ENCODE assay signal across 16 mouse cellular contexts in genomic region chr4:117630053-117630670, GRCm38 (mm10). TPM values are rescaled to one million over a fixed set of nuclear protein-coding genes. Genes with fewer than 3 reads are reported as not detected.
A peak's percentile ranks its signal among the peaks of the same experiment; 100 is the strongest.
DNase-seq lines count a peak whose midpoint lies in the region; ATAC-seq and TF ChIP-seq lines count a peak whose summit lies in the region.
"Had no signal": no experiment of that assay in that cellular context is flagged by ENCODE, and none has a peak within 500 bp of the region (broad histone marks: within the 10 kb centered on the region; RNA-seq: fewer than 3 reads in every experiment).

No protein-coding gene starts in this region.

- no peak for DNase-seq in heart, postnatal 4 days
- DNase-seq in neural tube, embryonic 11.5 days (ENCODE audit: low spot score): no peak
- no peak for DNase-seq in neural tube, embryonic 10.5 days (ENCODE audit: extremely low spot score, low spot score)
- DNase-seq in limb, embryonic 14.5 days (ENCODE audit: low spot score): no peak
- DNase-seq in adipocyte (ENCODE audit: low spot score): no peak
- DNase-seq in kidney, postnatal 14 days: no peak
- DNase-seq: adrenal gland, postnatal 10 days; B cell, adult 2 months; cerebellum, postnatal 14 days; gastrocnemius, postnatal 14 days; thymus, postnatal 4 days had no signal

- 0 out of 2 replicates have a peak, but pooled peaks cover 2% of the 10 kb centered on the region for H3K9me3 ChIP-seq in heart, embryonic 14.5 days (ENCODE audit: control insufficient read depth, low read length)
- H3K9me3 ChIP-seq in neural tube, embryonic 11.5 days (ENCODE audit: control insufficient read depth, low read length): no peaks in the 10 kb centered on the region
- no peaks in the 10 kb centered on the region for H3K9me3 ChIP-seq in limb, embryonic 14.5 days (ENCODE audit: control insufficient read depth, low read length)
- H3K9me3 ChIP-seq: embryonic facial prominence, embryonic 13.5 days; heart, embryonic 10.5 days had no signal

- peak; percentile 31; the same call in 1 of the 2 replicates for ATAC-seq in heart, embryonic 14.5 days (ENCODE audit: insufficient number of reproducible peaks, insufficient read depth, low FRiP score, low read depth)
- ATAC-seq in neural tube, embryonic 11.5 days (ENCODE audit: insufficient read depth, low FRiP score, low TSS enrichment): no peak
- ATAC-seq in limb, embryonic 14.5 days (ENCODE audit: low FRiP score, low read depth): peak; percentile 37; the same call in 1 of the 2 replicates
- ATAC-seq: lung, postnatal 0 days had no signal

- peaks cover 3 to 15% of the 10 kb centered on the region in 2 experiments for H3K4me1 ChIP-seq in heart, embryonic 14.5 days (ENCODE audit: control insufficient read depth in 2 of 2, insufficient read depth in 2 of 2, low read length in 2 of 2)
- peaks cover 6% of the 10 kb centered on the region; the same call in 1 of the 2 replicates for H3K4me1 ChIP-seq in neural tube, embryonic 11.5 days (ENCODE audit: control insufficient read depth, insufficient read depth, low read length)
- H3K4me1 ChIP-seq in limb, embryonic 14.5 days (ENCODE audit: control insufficient read depth, insufficient read depth, low read length): peaks cover 14% of the 10 kb centered on the region
- H3K4me1 ChIP-seq: embryonic facial prominence, embryonic 13.5 days had no signal

- WGBS in heart, embryonic 14.5 days: 66% methylated on average over 6 of the region's 6 CpGs
- WGBS in neural tube, embryonic 11.5 days: 32% methylated on average over 6 of the region's 6 CpGs
- 26% methylated on average over 6 of the region's 6 CpGs for WGBS in limb, embryonic 14.5 days

- no peak for TF ChIP-seq POLR2A in limb, embryonic 14.5 days (IDR thresholded peaks at IDR 0.05; ENCODE audit: borderline replicate concordance, extremely low read depth, insufficient read depth, insufficient read length)

- H3K36me3 ChIP-seq in heart, embryonic 14.5 days (ENCODE audit: control insufficient read depth, insufficient read depth, low read length): peaks cover 24% of the 10 kb centered on the region; the same call in 1 of the 2 replicates
- no peaks in the 10 kb centered on the region for H3K36me3 ChIP-seq in neural tube, embryonic 11.5 days (ENCODE audit: control insufficient read depth, insufficient read depth, low read length)
- H3K36me3 ChIP-seq in limb, embryonic 14.5 days (ENCODE audit: control insufficient read depth, insufficient read depth, low read length): peaks cover 26% of the 10 kb centered on the region; the same call in 1 of the 2 replicates

- H3K27ac ChIP-seq in heart, embryonic 14.5 days (replicated peaks in 1 of 2; ENCODE audit: control insufficient read depth in 1 of 2, insufficient read depth in 1 of 2, low read depth in 2 of 2, low read length in 2 of 2): no peak overlapping the region
- H3K27ac ChIP-seq in neural tube, embryonic 11.5 days (ENCODE audit: low read depth, low read length): no peak overlapping the region
- H3K27ac ChIP-seq in limb, embryonic 14.5 days (replicated peaks; ENCODE audit: low read depth, low read length): no peak overlapping the region
- H3K27ac ChIP-seq: embryonic facial prominence, embryonic 13.5 days; heart, embryonic 10.5 days had no signal

- no peak overlapping the region for H3K4me3 ChIP-seq in heart, embryonic 14.5 days (ENCODE audit: control insufficient read depth in 1 of 2, insufficient read depth in 1 of 2, low read depth in 1 of 2, low read length in 2 of 2)
- no peak overlapping the region for H3K4me3 ChIP-seq in neural tube, embryonic 11.5 days (ENCODE audit: low read depth, low read length)
- H3K4me3 ChIP-seq in limb, embryonic 14.5 days (replicated peaks; ENCODE audit: low read length): no peak overlapping the region
- H3K4me3 ChIP-seq: embryonic facial prominence, embryonic 13.5 days; heart, embryonic 10.5 days had no signal

- no peaks in the 10 kb centered on the region for H3K27me3 ChIP-seq in heart, embryonic 14.5 days (ENCODE audit: control insufficient read depth, insufficient read depth, low read length)
- no peaks in the 10 kb centered on the region for H3K27me3 ChIP-seq in neural tube, embryonic 11.5 days (ENCODE audit: control insufficient read depth, insufficient read depth, low read length)
- no peaks in the 10 kb centered on the region for H3K27me3 ChIP-seq in limb, embryonic 14.5 days (ENCODE audit: control insufficient read depth, insufficient read depth, low read length)
- H3K27me3 ChIP-seq: embryonic facial prominence, embryonic 13.5 days had no signal

- no peak overlapping the region for H3K9ac ChIP-seq in heart, embryonic 14.5 days (ENCODE audit: low read length)
- H3K9ac ChIP-seq in neural tube, embryonic 11.5 days (ENCODE audit: low read length): 0 out of 2 replicates have a peak overlapping the region, but pooled peaks have one; percentile 6
- no peak overlapping the region; the same call in 1 of the 2 replicates for H3K9ac ChIP-seq in limb, embryonic 14.5 days (ENCODE audit: low read depth, low read length, severe bottlenecking)
- H3K9ac ChIP-seq: embryonic facial prominence, embryonic 13.5 days had no signal

- no peak overlapping the region for H3K4me2 ChIP-seq in heart, embryonic 14.5 days (ENCODE audit: low read length)
- no peak overlapping the region for H3K4me2 ChIP-seq in neural tube, embryonic 11.5 days (ENCODE audit: low read depth)
- H3K4me2 ChIP-seq in limb, embryonic 14.5 days (replicated peaks; ENCODE audit: low read depth, low read length, severe bottlenecking): no peak overlapping the region
- H3K4me2 ChIP-seq: embryonic facial prominence, embryonic 13.5 days; liver, embryonic 11.5 days had no signal

RNA-seq across cellular contexts. Expression of gene Dmap1, which starts 51.9 kb away (rescaled TPM):
- 46.4 and 49.5 TPM in 2 replicates for polyA plus RNA-seq in heart, embryonic 14.5 days (2014; fragmentation: Nextera tagmentation; extraction: Ambion mirVana)
- 10 to 100 TPM; 29.1 to 29.4 TPM for total RNA-seq in heart, postnatal 4 days (2021)
- 80.3 and 85.3 TPM in 2 replicates for polyA plus RNA-seq in neural tube, embryonic 11.5 days (2014; fragmentation: Nextera tagmentation; extraction: Ambion mirVana)
- polyA plus RNA-seq in limb, embryonic 14.5 days (2012; rRNA removed): 51.7 and 57.5 TPM in 2 replicates
- 66.8 and 72.4 TPM in 2 replicates for polyA plus RNA-seq in limb, embryonic 14.5 days (2014; fragmentation: Nextera tagmentation; extraction: Ambion mirVana)
